18 mouse cellular contexts compared by ENCODE assay signal in the genomic region with DNA sequence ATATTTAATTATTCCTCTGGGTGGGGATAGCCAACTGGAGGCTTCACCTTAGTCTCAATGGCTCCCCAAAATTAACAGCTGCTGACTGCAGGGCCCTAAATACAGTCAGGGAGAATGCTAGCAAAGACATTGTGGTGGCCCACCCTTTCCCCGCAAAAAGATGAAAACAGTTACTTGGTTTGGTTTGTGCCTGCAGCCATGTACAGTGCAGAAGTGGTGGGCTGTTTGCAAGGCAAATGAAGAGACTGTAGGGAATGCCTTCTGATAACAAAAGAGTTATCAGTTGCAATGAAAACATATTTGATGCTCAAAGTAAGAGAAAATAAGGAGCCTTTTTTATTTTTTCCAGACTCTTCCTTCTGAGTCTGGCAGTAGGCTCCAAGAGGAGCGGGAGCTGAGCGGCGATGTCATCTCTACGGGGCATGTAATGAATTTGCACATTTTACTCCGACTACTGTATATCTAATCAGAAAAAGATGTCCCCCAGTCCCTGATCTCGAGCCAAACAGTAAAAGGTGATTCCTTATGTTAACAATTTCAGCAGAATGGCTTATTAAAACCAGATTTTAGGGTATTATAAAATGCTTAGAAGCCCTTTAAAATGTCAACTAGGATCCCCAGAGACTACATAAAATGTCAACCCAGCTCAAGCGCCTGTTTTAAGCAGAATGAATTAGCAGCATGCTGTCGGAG.
DNase-seq lines count a peak whose midpoint lies in the region; ATAC-seq and TF ChIP-seq lines count a peak whose summit lies in the region.
"Had no signal": no experiment of that assay in that cellular context is flagged by ENCODE, and none has a peak within 500 bp of the region (broad histone marks: within the 10 kb centered on the region; RNA-seq: fewer than 3 reads in every experiment).

No protein-coding gene starts in this region.

- no peak overlapping the region for H3K4me3 ChIP-seq in hindbrain, embryonic 12.5 days
- H3K4me3 ChIP-seq in hindbrain, embryonic 11.5 days (ENCODE audit: low read depth, low read length), result no peak overlapping the region
- no peak overlapping the region; a peak in 1 of 4 replicates for H3K4me3 ChIP-seq in MEL (ENCODE audit: control insufficient read depth in 1 of 2, insufficient read depth in 1 of 2, low read depth in 2 of 2, low read length in 2 of 2)
- no peak overlapping the region for H3K4me3 ChIP-seq in embryonic facial prominence, embryonic 10.5 days
- H3K4me3 ChIP-seq in intestine, embryonic 16.5 days (ENCODE audit: low read length), result no peak overlapping the region
- H3K4me3 ChIP-seq: limb, embryonic 15.5 days; neural tube, embryonic 13.5 days had no signal

- no peak overlapping the region for H3K9ac ChIP-seq in hindbrain, embryonic 12.5 days
- no peak overlapping the region for H3K9ac ChIP-seq in hindbrain, embryonic 11.5 days (ENCODE audit: low read depth, low read length)
- peak overlapping the region; percentile 4 for H3K9ac ChIP-seq in MEL (ENCODE audit: control insufficient read depth, low read depth, low read length, poor library complexity, severe bottlenecking)
- H3K9ac ChIP-seq in intestine, embryonic 16.5 days (ENCODE audit: low read depth, low read length), result no peak overlapping the region
- H3K9ac ChIP-seq: limb, embryonic 15.5 days; liver, postnatal 0 days; neural tube, embryonic 13.5 days had no signal

- no peak for TF ChIP-seq POLR2A in MEL (IDR thresholded peaks at IDR 0.05; ENCODE audit: control insufficient read depth in 1 of 2, insufficient read depth in 1 of 2, low read depth in 1 of 2, low read length in 2 of 2, poor library complexity in 1 of 2)

- no peak overlapping the region for H3K4me2 ChIP-seq in hindbrain, embryonic 12.5 days (replicated peaks)
- H3K4me2 ChIP-seq in hindbrain, embryonic 11.5 days (replicated peaks; ENCODE audit: low read depth, low read length), result no peak overlapping the region
- H3K4me2 ChIP-seq in intestine, embryonic 16.5 days (ENCODE audit: low read depth, low read length), result no peak overlapping the region
- H3K4me2 ChIP-seq: limb, embryonic 15.5 days; neural tube, embryonic 13.5 days had no signal

- H3K4me1 ChIP-seq in hindbrain, embryonic 12.5 days, result no peaks in the 10 kb centered on the region
- no peaks in the 10 kb centered on the region for H3K4me1 ChIP-seq in hindbrain, embryonic 11.5 days (replicated peaks; ENCODE audit: control insufficient read depth, insufficient read depth, low read length)
- peaks cover 37 to 62% of the 10 kb centered on the region in 2 experiments for H3K4me1 ChIP-seq in MEL (ENCODE audit: control insufficient read depth in 1 of 2, insufficient read depth in 2 of 2, low read length in 2 of 2)
- H3K4me1 ChIP-seq in embryonic facial prominence, embryonic 10.5 days, result peaks cover 9% of the 10 kb centered on the region; the same call in 1 of the 2 replicates
- no peaks in the 10 kb centered on the region for H3K4me1 ChIP-seq in intestine, embryonic 16.5 days (ENCODE audit: control insufficient read depth, insufficient read depth, low read length)

- H3K27ac ChIP-seq in hindbrain, embryonic 12.5 days, result 0 out of 2 replicates have a peak overlapping the region, but pooled peaks have one; percentile 30
- no peak overlapping the region for H3K27ac ChIP-seq in hindbrain, embryonic 11.5 days (ENCODE audit: low read depth, low read length)
- peak overlapping the region; percentile 57 for H3K27ac ChIP-seq in MEL (ENCODE audit: control insufficient read depth, low read depth, low read length)
- no peak overlapping the region for H3K27ac ChIP-seq in embryonic facial prominence, embryonic 10.5 days (replicated peaks)
- H3K27ac ChIP-seq in intestine, embryonic 16.5 days (ENCODE audit: low read length), result no peak overlapping the region
- H3K27ac ChIP-seq: limb, embryonic 15.5 days; neural tube, embryonic 13.5 days had no signal

- WGBS in hindbrain, embryonic 12.5 days, result 63% methylated on average over 9 of the region's 9 CpGs
- WGBS in hindbrain, embryonic 11.5 days, result 68% methylated on average over 9 of the region's 9 CpGs
- 60% methylated on average over 9 of the region's 9 CpGs for WGBS in embryonic facial prominence, embryonic 10.5 days
- WGBS in intestine, embryonic 16.5 days, result 67% methylated on average over 9 of the region's 9 CpGs

- no peak for TF ChIP-seq CTCF in MEL (IDR thresholded peaks at IDR 0.05 in 2 of 3, conservative IDR thresholded peaks at IDR 0.05 in 1 of 3; ENCODE audit: control insufficient read depth in 1 of 3, insufficient read depth in 1 of 3, low read depth in 2 of 3, low read length in 3 of 3, poor library complexity in 1 of 3, severe bottlenecking in 1 of 3)

- TF ChIP-seq RAD21 in MEL (IDR thresholded peaks at IDR 0.05; ENCODE audit: low read depth, low read length), result no peak

- no peaks in the 10 kb centered on the region for H3K27me3 ChIP-seq in hindbrain, embryonic 12.5 days
- H3K27me3 ChIP-seq in hindbrain, embryonic 11.5 days (ENCODE audit: control insufficient read depth, insufficient read depth, low read length), result no peaks in the 10 kb centered on the region
- no peaks in the 10 kb centered on the region for H3K27me3 ChIP-seq in MEL (ENCODE audit: control insufficient read depth in 1 of 2, insufficient read depth in 2 of 2, low read length in 2 of 2)
- H3K27me3 ChIP-seq in embryonic facial prominence, embryonic 10.5 days (replicated peaks; ENCODE audit: low read depth, poor library complexity, severe bottlenecking), result no peaks in the 10 kb centered on the region; the same call in 1 of the 2 replicates
- H3K27me3 ChIP-seq in intestine, embryonic 16.5 days (replicated peaks; ENCODE audit: control insufficient read depth, insufficient read depth, low read length), result no peaks in the 10 kb centered on the region
- H3K27me3 ChIP-seq: neural tube, embryonic 13.5 days had no signal

- peaks cover 47% of the 10 kb centered on the region for H3K79me2 ChIP-seq in MEL (ENCODE audit: control insufficient read depth, insufficient read depth, low read length, poor library complexity)

- no peak for ATAC-seq in hindbrain, embryonic 12.5 days (ENCODE audit: low FRiP score)
- no peak for ATAC-seq in hindbrain, embryonic 11.5 days (ENCODE audit: low FRiP score)
- peak; percentile 25 for ATAC-seq in megakaryocyte-erythroid progenitor cell, adult 5-6 weeks (replicated peaks; ENCODE audit: low FRiP score, low TSS enrichment, poor library complexity, severe bottlenecking)
- no peak for ATAC-seq in intestine, embryonic 16.5 days
- ATAC-seq: liver, postnatal 0 days had no signal

- TF ChIP-seq EP300 in MEL (IDR thresholded peaks at IDR 0.05; ENCODE audit: low read depth in 1 of 2, low read length in 2 of 2), result peak; percentile 29 to 65; a peak in 2 of 4 replicates

- H3K36me3 ChIP-seq in hindbrain, embryonic 12.5 days, result peaks cover 23% of the 10 kb centered on the region
- H3K36me3 ChIP-seq in hindbrain, embryonic 11.5 days (ENCODE audit: control insufficient read depth, insufficient read depth, low read length), result no peaks in the 10 kb centered on the region
- H3K36me3 ChIP-seq in MEL (ENCODE audit: control insufficient read depth in 1 of 2, insufficient read depth in 2 of 2, low read length in 2 of 2), result peaks cover 0 to 72% of the 10 kb centered on the region in 2 experiments; a peak in 3 of 4 replicates
- peaks cover 44% of the 10 kb centered on the region for H3K36me3 ChIP-seq in embryonic facial prominence, embryonic 10.5 days (replicated peaks)
- no peaks in the 10 kb centered on the region for H3K36me3 ChIP-seq in intestine, embryonic 16.5 days (ENCODE audit: control insufficient read depth, insufficient read depth, low read length)

- no peaks in the 10 kb centered on the region for H3K9me3 ChIP-seq in hindbrain, embryonic 12.5 days (replicated peaks)
- no peaks in the 10 kb centered on the region for H3K9me3 ChIP-seq in hindbrain, embryonic 11.5 days (ENCODE audit: control insufficient read depth, low read length)
- H3K9me3 ChIP-seq in MEL (replicated peaks; ENCODE audit: insufficient read depth, low read length), result no peaks in the 10 kb centered on the region
- no peaks in the 10 kb centered on the region for H3K9me3 ChIP-seq in embryonic facial prominence, embryonic 10.5 days
- no peaks in the 10 kb centered on the region for H3K9me3 ChIP-seq in intestine, embryonic 16.5 days (ENCODE audit: control insufficient read depth, low read length)
- H3K9me3 ChIP-seq: limb, embryonic 15.5 days; neural tube, embryonic 13.5 days had no signal

- no peak for DNase-seq in hindbrain, embryonic 11.5 days (ENCODE audit: low spot score)
- peak; percentile 49 for DNase-seq in MEL (ENCODE audit: low read depth, low spot score)
- peak; percentile 13 for DNase-seq in embryonic facial prominence, embryonic 10.5 days (ENCODE audit: low spot score)
- no peak for DNase-seq in cerebellum, postnatal 10 days
- DNase-seq: adrenal gland, postnatal 36 days; cerebellum, postnatal 36 days; gastrocnemius, postnatal 36 days; kidney, adult 2 months; kidney, postnatal 36 days; layer of hippocampus, postnatal 36 days; liver, postnatal 0 days; retina, postnatal 1 day; thymus, adult 2 months had no signal

TF ChIP-seq in MEL, 35 proteins besides CTCF, POLR2A, EP300 and RAD21:
- TF ChIP-seq POLR2AphosphoS2 (IDR thresholded peaks at IDR 0.05; ENCODE audit: low read length) (0 out of 2 replicates have a peak, but pooled peaks have one; percentile 40), UBTF (IDR thresholded peaks at IDR 0.05; ENCODE audit: borderline replicate concordance, insufficient read depth, low read depth, low read length) (no peak), ZNF384 (IDR thresholded peaks at IDR 0.05; ENCODE audit: low read depth, low read length) (no peak), ZMIZ1 (IDR thresholded peaks at IDR 0.05; ENCODE audit: low read depth, low read length) (no peak), MXI1 (IDR thresholded peaks at IDR 0.05; ENCODE audit: low read depth, low read length) (peak; percentile 31; the same call in 1 of the 2 replicates), GATA1 (IDR thresholded peaks at IDR 0.05; ENCODE audit: low read depth, low read length) (0 out of 2 replicates have a peak, but pooled peaks have one; percentile 51), MEF2A (IDR thresholded peaks at IDR 0.05; ENCODE audit: extremely low read depth, insufficient replicate concordance, low read depth, low read length, poor library complexity, severe bottlenecking) (no peak), SIN3A (IDR thresholded peaks at IDR 0.05; ENCODE audit: low read length) (no peak; the same call in 1 of the 2 replicates), ELF1 (IDR thresholded peaks at IDR 0.05; ENCODE audit: low read depth, low read length) (no peak), ETS1 (IDR thresholded peaks at IDR 0.05; ENCODE audit: low read depth, low read length) (peak; percentile 71), TCF12 (IDR thresholded peaks at IDR 0.05; ENCODE audit: low read depth, low read length) (peak; percentile 60)
TF ChIP-seq in MEL: peak in this region for 5.

Comparison
In these comparisons a context has a peak if more than half of its experiments do, and no peak if none do; other contexts are left out.
1. H3K27ac ChIP-seq: peak in hindbrain, embryonic 12.5 days (single experiment) and MEL (single experiment); none in hindbrain, embryonic 11.5 days (single experiment), embryonic facial prominence, embryonic 10.5 days (single experiment) and intestine, embryonic 16.5 days (single experiment).
2. DNase-seq: peak in MEL (single experiment) and embryonic facial prominence, embryonic 10.5 days (single experiment); none in hindbrain, embryonic 11.5 days (single experiment) and cerebellum, postnatal 10 days (0 of 2).